Mouse (Mus musculus) CH12.LX (cell line): ENCODE data around the gene Edil3. TPM values are rescaled to one million over a fixed set of nuclear protein-coding genes. Genes with fewer than 3 reads are reported as not detected.

Source experiments
- DNase-seq: peaks from one replicate; pipeline ENCODE4 v3.0.0-alpha.2; 2013; ENCODE audit errors: extremely low read depth
- H3K27ac ChIP-seq: 2 replicates; pipeline ENCODE4 v1.5.1; 2012; ENCODE audit warnings: low read depth, mild to moderate bottlenecking, control low read depth, moderate library complexity; ENCODE audit not compliant: insufficient read depth
- H3K27me3 ChIP-seq: replicated peaks from 2 replicates; pipeline ENCODE3; 2012; ENCODE audit warnings: inconsistent platforms
- H3K36me3 ChIP-seq, 2 experiments: replicated peaks in 1 of 2; 2 replicates each; pipeline versions ENCODE3 to v1.6.1; 2012; ENCODE audit warnings: inconsistent platforms in 1 of 2, low read length in 1 of 2, mild to moderate bottlenecking in 1 of 2, mixed read lengths in 1 of 2, moderate library complexity in 1 of 2; ENCODE audit not compliant: control insufficient read depth in 1 of 2, insufficient read depth in 1 of 2
- H3K4me1 ChIP-seq, 2 experiments: 2 replicates each; pipeline ENCODE4 v1.6.1; 2012; ENCODE audit warnings: inconsistent platforms in 1 of 2, moderate library complexity in 1 of 2; ENCODE audit not compliant: insufficient read depth in 2 of 2, control insufficient read depth in 1 of 2
- H3K4me2 ChIP-seq: 2 replicates; pipeline ENCODE4 v1.6.1; 2012; ENCODE audit warnings: low read depth, mild to moderate bottlenecking, control low read depth; ENCODE audit not compliant: poor library complexity, insufficient read depth, severe bottlenecking
- H3K4me3 ChIP-seq, 3 experiments: fragments of 150-350 bp in 1 of 3; sonication (generic) in 1 of 3; replicated peaks in 1 of 3; 2 replicates each; pipeline versions ENCODE3 to v1.5.1; 2011 to 2012; ENCODE audit warnings: low read depth in 2 of 3, low read length in 2 of 3, mild to moderate bottlenecking in 2 of 3, moderate library complexity in 2 of 3, control low read depth in 1 of 3, improper control_type of control experiment in 1 of 3, inconsistent platforms in 1 of 3, mixed read lengths in 1 of 3; ENCODE audit not compliant: poor library complexity in 1 of 3
- H3K79me2 ChIP-seq: replicated peaks from 2 replicates; pipeline ENCODE4 v1.6.1; 2012; ENCODE audit warnings: mild to moderate bottlenecking, moderate library complexity; ENCODE audit not compliant: control insufficient read depth, poor library complexity, insufficient read depth, severe bottlenecking; ENCODE audit errors: extremely low read depth
- H3K9ac ChIP-seq: 2 replicates; pipeline ENCODE4 v1.6.1; 2012; ENCODE audit warnings: low read depth, mild to moderate bottlenecking, control low read depth, moderate library complexity; ENCODE audit not compliant: insufficient read depth
- H3K9me3 ChIP-seq: replicated peaks from 2 replicates; pipeline ENCODE3; 2012; ENCODE audit warnings: low read length, inconsistent platforms, mixed read lengths
- CTCF ChIP-seq, 2 experiments: IDR thresholded peaks in 1 of 2; conservative IDR thresholded peaks in 1 of 2; 2 replicates each; pipeline ENCODE4 v1.5.1; 2011 to 2012; ENCODE audit warnings: low read depth in 2 of 2, low read length in 2 of 2, improper control_type of control experiment in 1 of 2, inconsistent platforms in 1 of 2, mild to moderate bottlenecking in 1 of 2, moderate library complexity in 1 of 2
- EP300 ChIP-seq: IDR thresholded peaks from 2 replicates; pipeline ENCODE4 v1.6.1; 2011; ENCODE audit warnings: low read length, improper control_type of control experiment
- HCFC1 ChIP-seq: IDR thresholded peaks from 2 replicates; pipeline ENCODE4 v1.6.1; 2012; ENCODE audit warnings: low read depth, mild to moderate bottlenecking, inconsistent platforms, low read length, improper control_type of control experiment
- JUND ChIP-seq: conservative IDR thresholded peaks from 2 replicates; pipeline ENCODE4 v1.6.1; 2011; ENCODE audit warnings: low read depth, low read length, improper control_type of control experiment
- KAT2A ChIP-seq: IDR thresholded peaks from 2 replicates; pipeline ENCODE4 v1.6.1; 2012; ENCODE audit warnings: low read length, improper control_type of control experiment, inconsistent platforms; ENCODE audit not compliant: insufficient replicate concordance
- MAX ChIP-seq: IDR thresholded peaks from 2 replicates; pipeline ENCODE4 v1.6.1; 2011; ENCODE audit warnings: low read length, improper control_type of control experiment
- MXI1 ChIP-seq: IDR thresholded peaks from 2 replicates; pipeline ENCODE4 v1.6.1; 2011; ENCODE audit warnings: mild to moderate bottlenecking, low read depth, low read length, improper control_type of control experiment
- MYC ChIP-seq: IDR thresholded peaks from 2 replicates; pipeline ENCODE4 v1.6.1; 2011; ENCODE audit warnings: low read depth, mild to moderate bottlenecking, improper control_type of control experiment, low read length
- NELFE ChIP-seq: IDR thresholded peaks from 2 replicates; pipeline ENCODE4 v1.6.1; 2011; ENCODE audit warnings: low read depth, low read length, improper control_type of control experiment
- NRF1 ChIP-seq: IDR thresholded peaks from 2 replicates; pipeline ENCODE4 v1.6.1; 2014; ENCODE audit warnings: low read depth, mild to moderate bottlenecking, inconsistent platforms, low read length, improper control_type of control experiment, moderate library complexity
- PAX5 ChIP-seq: IDR thresholded peaks from 2 replicates; pipeline ENCODE4 v1.6.1; 2012; ENCODE audit warnings: low read length, inconsistent platforms, mixed read lengths
- POLR2A ChIP-seq: IDR thresholded peaks from 2 replicates; pipeline ENCODE4 v1.6.1; 2011; ENCODE audit warnings: low read depth, mild to moderate bottlenecking, improper control_type of control experiment, low read length
- RAD21 ChIP-seq: IDR thresholded peaks from 2 replicates; pipeline ENCODE4 v1.6.1; 2011; ENCODE audit warnings: low read depth, mild to moderate bottlenecking, low read length, improper control_type of control experiment, moderate library complexity
- RCOR1 ChIP-seq: conservative IDR thresholded peaks from 2 replicates; pipeline ENCODE4 v1.6.1; 2012; ENCODE audit warnings: low read depth, mild to moderate bottlenecking, inconsistent platforms, low read length, improper control_type of control experiment
- SIN3A ChIP-seq: IDR thresholded peaks from 2 replicates; pipeline ENCODE4 v1.6.1; 2012; ENCODE audit warnings: low read length, improper control_type of control experiment, inconsistent platforms
- SMC3 ChIP-seq: IDR thresholded peaks from 2 replicates; pipeline ENCODE4 v1.6.1; 2011; ENCODE audit warnings: low read depth, low read length, improper control_type of control experiment
- TBP ChIP-seq: conservative IDR thresholded peaks from 2 replicates; pipeline ENCODE4 v1.6.1; 2011; ENCODE audit warnings: low read depth, low read length, improper control_type of control experiment
- TCF12 ChIP-seq: IDR thresholded peaks from 2 replicates; pipeline ENCODE4 v1.6.1; 2014; ENCODE audit warnings: low read depth, mild to moderate bottlenecking, inconsistent platforms, low read length, improper control_type of control experiment
- USF1 ChIP-seq: IDR thresholded peaks from 2 replicates; pipeline ENCODE4 v1.6.1; 2014; ENCODE audit warnings: low read depth, mild to moderate bottlenecking, inconsistent platforms, low read length, improper control_type of control experiment
- ZC3H11A ChIP-seq: IDR thresholded peaks from 2 replicates; pipeline ENCODE4 v1.6.1; 2012; ENCODE audit warnings: low read depth, mild to moderate bottlenecking, inconsistent platforms, low read length, improper control_type of control experiment
- ZMIZ1 ChIP-seq: IDR thresholded peaks from 2 replicates; pipeline ENCODE4 v1.6.1; 2012; ENCODE audit warnings: low read depth, mild to moderate bottlenecking, inconsistent platforms, low read length, improper control_type of control experiment
- dilution Hi-C: fragments of 300-500 bp; cut with MboI; formaldehyde crosslinking; loops from 2 replicates; pipeline ENCODE4 v1.14.3; 2020; ENCODE audit warnings: low sequenced_read_pairs; ENCODE audit not compliant: extremely low pct_unique_long_range_greater_than_20kb, extremely low pct_ligation_motif_present
- in situ Hi-C: fragments of 300-500 bp; cut with MboI; formaldehyde crosslinking; loops from 3 replicates; pipeline ENCODE4 v1.14.3; 2019; ENCODE audit warnings: low sequenced_read_pairs, low pct_ligation_motif_present, low pct_unique_long_range_greater_than_20kb, mixed read lengths
- polyA plus RNA-seq: library from polyadenylated mRNA; unstranded; fragments of >175 nt; gene quantifications from 2 replicates; pipeline ENCODE4 v1.2.1, GENCODE M21; 2012; ENCODE audit warnings: low read depth; ENCODE audit not compliant: insufficient read length
- total RNA-seq, 2 experiments: library from RNA; depleted of rRNA; stranded (reverse); fragments of 300-350 nt in 1 of 2; fragments of >200 nt in 1 of 2; gene quantifications; 2 replicates each; pipeline ENCODE4 v1.2.3; 2012 to 2014

Edil3 gene
- total and polyA plus RNA-seq, 3 experiments, result not detected

DNA sequence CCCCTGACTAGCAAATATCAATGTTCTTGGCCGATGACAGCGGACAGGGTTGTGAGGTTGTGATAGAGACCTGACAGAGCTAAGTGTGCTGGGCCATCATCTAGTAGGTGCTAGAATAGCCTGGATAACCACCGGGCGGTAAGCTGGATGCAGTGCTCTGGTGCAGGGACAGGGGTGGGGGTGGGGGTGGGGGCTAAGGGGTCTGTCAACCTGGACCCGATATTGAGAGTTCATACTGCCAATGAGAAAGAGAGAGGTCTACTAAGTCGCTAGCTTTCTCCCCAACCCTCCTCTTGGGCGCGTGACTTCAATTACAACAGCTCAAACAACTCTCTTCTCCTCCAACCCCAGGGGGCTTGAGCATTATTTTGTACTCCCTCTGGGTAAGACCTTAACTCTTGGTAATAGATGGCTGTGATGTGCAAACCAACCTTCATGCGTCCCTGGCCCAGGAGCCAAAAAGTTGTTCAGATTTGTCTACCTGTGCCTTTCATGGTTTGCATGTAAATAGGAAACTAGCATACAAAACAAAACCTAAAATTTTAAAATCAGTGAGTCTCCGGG, 1.1 kb downstream of the Edil3 start:
- dilution Hi-C loops, result no loop called here
- H3K4me2 ChIP-seq, result no peak overlapping the region

GRCm38 (mm10) chr13:88822976-88823521, 1.8 kb downstream of the Edil3 start:
- DNase-seq, result no peak
- Histone ChIP-seq H3K4me2 (no peak overlapping the region), H3K27me3 (no peaks in the 10 kb centered on the region), H3K4me3 (no peak overlapping the region), H3K27ac (no peak overlapping the region), H3K9me3 (peaks cover 7% of the 10 kb centered on the region), H3K9ac (no peak overlapping the region), H3K4me1 (peaks cover 0 to 3% of the 10 kb centered on the region in 2 experiments; a peak in 1 of 4 replicates), H3K36me3 (no peaks in the 10 kb centered on the region), H3K79me2 (no peaks in the 10 kb centered on the region)
- dilution Hi-C loops (no loop called here), in situ Hi-C loops (no loop called here)
- TF ChIP-seq TBP (no peak), POLR2A (no peak), KAT2A (no peak), EP300 (no peak), MXI1 (no peak), USF1 (no peak), PAX5 (no peak), NRF1 (no peak), SIN3A (no peak)

More for the DNA sequence above, 1.1 kb downstream of the Edil3 start:
- DNase-seq, result no peak
- no peak overlapping the region for H3K9ac ChIP-seq
- in situ Hi-C loops, result no loop called here
- H3K27ac ChIP-seq, result no peak overlapping the region
- H3K4me3 ChIP-seq, result no peak overlapping the region
- no peaks in the 10 kb centered on the region for H3K79me2 ChIP-seq
- TF ChIP-seq HCFC1 (no peak), CTCF (conservative IDR thresholded peaks at IDR 0.05 in 1 of 2, IDR thresholded peaks at IDR 0.05 in 1 of 2; ENCODE audit: low read depth in 2 of 2, low read length in 2 of 2) (no peak), MYC (no peak), JUND (no peak), RCOR1 (no peak), TCF12 (no peak), TBP (no peak), NELFE (no peak), MAX (no peak), RAD21 (no peak), ZMIZ1 (no peak), ZC3H11A (no peak), SMC3 (no peak)
- peaks cover 0 to 3% of the 10 kb centered on the region in 2 experiments; a peak in 1 of 4 replicates for H3K4me1 ChIP-seq
- no peaks in the 10 kb centered on the region for H3K27me3 ChIP-seq
- H3K9me3 ChIP-seq, result peaks cover 7% of the 10 kb centered on the region
- H3K36me3 ChIP-seq, result no peaks in the 10 kb centered on the region
